Mouse (Mus musculus): ENCODE results near the gene Ttc9c. TPM values are rescaled to one million over a fixed set of nuclear protein-coding genes. Genes with fewer than 3 reads are reported as not detected.

Ttc9c gene
- polyA plus RNA-seq, 1 experiment: 23.1 TPM

- no peak for DNase-seq (ENCODE audit: low read depth)
Observed at GRCm38 (mm10) chr19:8830664-8831063, 11.5 kb upstream of the Ttc9c start.

DNA sequence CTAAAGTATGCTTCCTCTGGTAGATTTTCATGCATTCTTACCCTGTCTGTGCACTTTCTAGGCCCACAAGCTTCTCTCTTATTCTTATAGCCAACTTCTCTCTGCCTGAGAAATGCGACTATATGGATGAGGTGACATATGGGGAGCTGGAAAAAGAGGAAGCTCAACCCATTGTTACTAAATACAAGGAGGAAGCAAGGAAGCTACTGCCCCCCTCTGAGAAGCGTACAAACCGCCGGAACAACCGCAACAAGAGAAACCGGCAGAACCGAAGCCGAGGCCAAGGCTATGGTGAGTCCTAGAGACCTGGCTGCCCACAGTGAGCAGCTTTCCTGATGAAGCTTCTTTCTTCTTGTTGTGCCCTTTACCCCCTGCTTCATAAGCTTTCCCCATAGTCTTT lies 10.5 kb upstream of the Ttc9c start, which contains the start of gene AC129217.1:
Gene AC129217.1, plus strand, starts transcription at position 114 of the 400 bp plus-strand sequence.
- no peak for DNase-seq (ENCODE audit: low read depth)

DNA sequence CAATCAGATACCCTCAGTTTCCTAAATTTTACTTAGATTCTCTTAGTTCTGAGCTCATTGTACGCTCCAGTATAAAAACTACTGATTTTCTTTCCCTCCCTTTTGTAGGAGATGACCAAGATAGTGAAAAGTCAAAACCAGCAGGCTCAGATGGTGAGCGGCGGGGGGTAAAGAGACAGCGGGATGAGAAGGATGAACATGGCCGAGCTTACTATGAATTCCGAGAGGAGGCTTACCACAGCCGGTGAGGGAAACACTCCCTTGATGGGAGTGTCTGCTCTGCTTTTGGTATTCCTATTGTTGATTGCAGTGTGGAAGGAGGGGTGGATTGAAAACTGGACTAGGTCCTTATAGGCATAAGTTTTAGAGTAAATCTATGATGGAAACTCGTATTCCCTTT lies 3.6 kb upstream of the Ttc9c start:
- DNase-seq (ENCODE audit: low read depth): no peak

GRCm38 (mm10) chr19:8821146-8821545 lies 2.0 kb upstream of the Ttc9c start:
- DNase-seq (ENCODE audit: low read depth): no peak

DNA sequence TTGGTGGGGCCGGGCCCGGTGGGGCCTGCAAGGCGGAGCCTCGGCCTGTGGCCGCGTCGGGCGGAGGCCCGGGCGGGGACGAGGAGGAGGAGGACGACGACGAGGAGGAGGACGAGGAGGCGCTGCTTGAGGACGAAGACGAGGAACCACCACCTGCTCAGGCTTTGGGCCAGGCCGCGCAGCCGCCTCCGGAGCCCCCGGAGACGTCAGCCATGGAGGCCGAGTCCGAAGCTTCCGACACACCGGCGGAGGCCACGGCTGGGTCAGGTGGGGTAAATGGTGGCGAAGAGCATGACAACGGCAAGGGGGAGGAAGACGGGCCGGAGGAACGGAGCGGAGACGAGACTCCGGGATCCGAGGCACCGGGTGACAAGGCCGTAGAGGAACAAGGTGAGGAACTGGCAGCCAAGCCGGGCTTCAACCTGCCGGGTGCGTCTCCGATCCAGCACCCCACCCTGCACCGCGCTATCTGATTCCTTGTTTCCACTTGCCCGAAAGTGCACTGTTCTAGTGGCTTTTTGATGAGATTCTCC lies 1.4 kb upstream of the Ttc9c start:
- DNase-seq (ENCODE audit: low read depth): no peak

DNA sequence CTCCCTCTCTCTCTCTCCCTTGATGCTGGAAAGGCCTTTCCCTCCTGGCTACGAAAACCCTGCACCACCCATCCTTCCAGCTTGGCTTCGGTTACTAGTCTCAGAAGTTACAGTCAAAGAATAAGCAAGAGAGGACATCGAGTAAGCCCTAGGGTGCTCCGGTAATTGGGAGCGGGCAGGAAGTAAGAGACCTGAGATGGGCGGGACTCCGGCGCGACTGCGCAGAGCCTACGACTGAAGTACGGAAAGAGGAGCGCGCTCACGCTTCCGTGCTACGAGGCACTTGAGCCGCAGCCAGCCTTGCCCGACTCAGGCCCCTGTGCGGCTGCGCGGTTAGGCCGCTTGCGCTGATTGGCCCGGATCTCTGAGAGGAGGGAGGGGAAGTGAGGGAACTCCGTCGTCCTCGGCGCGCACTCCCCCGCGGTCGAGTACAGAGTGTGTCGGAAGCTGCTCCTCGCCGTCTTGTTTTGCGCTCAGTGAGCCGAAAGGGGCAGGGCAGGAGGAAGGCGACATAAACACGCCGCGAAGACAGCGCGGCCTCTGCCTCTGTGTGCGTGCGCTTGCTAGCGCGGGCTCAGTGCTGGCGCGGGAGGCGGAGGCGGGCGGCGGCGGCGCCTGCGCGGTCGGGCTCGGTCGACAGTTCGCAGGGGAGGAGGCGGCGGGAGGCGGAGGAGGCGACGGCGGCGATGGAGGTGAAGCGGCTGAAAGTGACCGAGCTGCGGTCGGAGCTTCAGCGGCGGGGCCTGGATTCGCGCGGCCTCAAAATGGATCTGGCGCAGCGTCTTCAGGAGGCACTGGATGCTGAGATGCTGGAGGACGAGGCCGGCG lies 677 bp upstream of the Ttc9c start, which contains the start of gene Hnrnpul2:
Gene Hnrnpul2, plus strand, starts transcription at position 415 of the 828 bp plus-strand sequence.
- no peak for DNase-seq (ENCODE audit: low read depth)

DNA sequence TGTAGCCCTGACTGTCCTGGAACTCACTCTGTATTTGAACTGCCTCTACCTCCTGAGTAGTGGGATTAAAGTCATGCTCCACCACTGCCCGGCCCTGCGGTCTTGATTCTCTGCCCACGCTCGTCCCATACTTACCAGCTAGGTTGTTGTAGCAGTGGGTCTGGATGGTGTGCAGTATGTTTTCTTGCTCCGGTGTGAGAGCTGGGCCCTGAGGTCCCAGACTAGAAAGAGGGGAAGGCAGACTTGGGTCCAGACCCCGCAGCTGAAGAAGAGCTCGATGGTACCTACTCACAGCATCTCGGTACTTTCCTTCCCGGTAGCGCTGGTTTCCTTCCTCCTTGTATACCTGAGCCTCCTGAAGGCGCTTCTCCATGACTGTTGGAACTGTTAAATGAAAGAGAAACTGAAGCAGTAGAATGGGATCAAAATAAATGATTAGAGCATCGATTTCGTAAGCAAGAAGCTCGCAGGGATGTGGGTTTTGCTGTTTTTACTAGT lies 783 bp downstream of the Ttc9c start:
- DNase-seq (ENCODE audit: low read depth): no peak

- no peak for DNase-seq (ENCODE audit: low read depth)
Observed at GRCm38 (mm10) chr19:8817001-8817400, 2.1 kb downstream of the Ttc9c start.

- DNase-seq (ENCODE audit: low read depth): no peak
Observed at GRCm38 (mm10) chr19:8815812-8816211, 3.3 kb downstream of the Ttc9c start.

- no peak for DNase-seq (ENCODE audit: low read depth)
Observed at GRCm38 (mm10) chr19:8806810-8807209, 12.3 kb downstream of the Ttc9c start.

- no peak for DNase-seq (ENCODE audit: low read depth)
Observed at GRCm38 (mm10) chr19:8803879-8804660, 15.1 kb downstream of the Ttc9c start.

GRCm38 (mm10) chr19:8803204-8803780 lies 15.8 kb downstream of the Ttc9c start:
- DNase-seq (ENCODE audit: low read depth): no peak

- peak; percentile 98 for DNase-seq (ENCODE audit: low read depth)
Observed at GRCm38 (mm10) chr19:8802130-8802821, 16.9 kb downstream of the Ttc9c start, which contains the start of gene Zbtb3. TSS of gene Zbtb3 (plus strand) at chr19:8802555.

DNA sequence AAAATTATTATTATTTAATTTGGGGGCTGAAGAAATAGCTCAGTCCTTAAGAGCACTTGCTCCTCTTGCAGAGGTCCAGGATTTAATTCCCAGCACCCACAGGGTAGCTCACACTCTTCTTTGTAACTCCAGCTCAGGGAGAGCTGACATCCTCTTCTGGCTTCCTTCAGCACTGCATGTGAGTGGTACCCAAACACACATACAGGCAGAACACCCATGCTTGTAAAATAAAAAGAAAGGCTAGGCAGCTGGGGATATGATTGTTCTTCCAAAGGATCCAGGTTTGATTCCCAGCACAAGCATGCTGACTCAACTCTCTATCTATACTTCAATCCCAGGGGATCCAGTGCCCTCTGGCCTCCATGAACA lies 20.2 kb downstream of the Ttc9c start:
- DNase-seq (ENCODE audit: low read depth): no peak

DNA sequence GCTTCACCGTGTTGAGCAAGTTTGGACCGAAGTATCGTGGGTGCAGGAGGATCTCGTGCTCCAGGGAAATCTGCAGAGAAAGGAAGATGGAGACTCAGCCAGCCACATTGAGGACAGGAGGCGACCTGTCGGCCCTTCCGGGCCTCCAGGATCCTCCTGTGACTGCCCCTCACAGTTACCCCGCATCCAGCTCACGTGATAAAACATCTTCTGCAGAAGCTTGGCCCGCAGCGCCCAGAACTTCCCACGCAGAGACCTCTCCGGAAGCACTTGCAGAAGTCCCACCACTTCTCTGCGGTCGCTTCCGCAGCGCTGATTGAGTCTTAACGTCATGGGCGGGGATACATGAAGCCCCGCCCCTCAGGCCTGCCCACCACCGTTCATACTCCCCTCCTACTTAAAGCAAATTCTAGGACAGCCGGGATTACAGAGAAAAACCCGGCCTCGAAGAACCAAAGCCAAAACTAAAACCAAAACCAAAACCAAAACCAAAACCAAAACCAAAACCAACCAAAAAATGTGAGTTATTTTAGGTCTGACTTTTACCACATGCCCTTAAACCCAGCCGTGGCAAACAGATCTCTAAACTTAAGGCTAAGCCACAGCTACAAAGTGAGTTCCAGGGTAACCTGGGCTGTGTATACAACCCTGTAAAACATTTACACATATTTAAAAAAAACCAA lies 20.7 kb downstream of the Ttc9c start, which contains the start of gene Polr2g:
Gene Polr2g, minus strand, starts transcription at position 314 of the 683 bp plus-strand sequence.
- peak; percentile 46 for DNase-seq (ENCODE audit: low read depth)

DNA sequence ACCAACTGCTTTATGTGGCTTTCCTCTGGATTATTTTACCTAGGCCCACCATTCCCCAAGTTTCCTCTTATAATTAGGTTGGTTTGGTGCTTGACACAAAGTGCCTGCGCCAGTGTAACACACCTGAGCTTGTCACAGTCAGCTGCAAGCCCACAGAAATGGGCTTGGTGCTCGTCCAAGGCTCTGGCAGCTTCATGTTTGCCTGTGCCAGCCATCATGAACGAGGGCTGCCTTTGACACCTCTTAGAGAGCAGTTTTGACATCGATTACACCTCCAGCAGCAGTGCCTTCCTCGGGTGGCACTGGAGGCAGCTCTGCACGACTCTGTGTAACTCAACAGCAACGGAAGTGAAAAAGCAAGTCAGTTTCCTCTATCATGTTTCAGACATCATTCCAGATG lies 29.0 kb downstream of the Ttc9c start:
- DNase-seq (ENCODE audit: low read depth): no peak

- no peak for DNase-seq (ENCODE audit: low read depth)
Observed at GRCm38 (mm10) chr19:8789171-8789570, 30.0 kb downstream of the Ttc9c start.

GRCm38 (mm10) chr19:8788521-8788920 lies 30.6 kb downstream of the Ttc9c start:
- no peak for DNase-seq (ENCODE audit: low read depth)

- DNase-seq (ENCODE audit: low read depth): peak; percentile 82
Observed at GRCm38 (mm10) chr19:8786008-8786781, 32.9 kb downstream of the Ttc9c start, which contains the start of gene Taf6l. TSS of gene Taf6l (minus strand) at chr19:8786417.

DNA sequence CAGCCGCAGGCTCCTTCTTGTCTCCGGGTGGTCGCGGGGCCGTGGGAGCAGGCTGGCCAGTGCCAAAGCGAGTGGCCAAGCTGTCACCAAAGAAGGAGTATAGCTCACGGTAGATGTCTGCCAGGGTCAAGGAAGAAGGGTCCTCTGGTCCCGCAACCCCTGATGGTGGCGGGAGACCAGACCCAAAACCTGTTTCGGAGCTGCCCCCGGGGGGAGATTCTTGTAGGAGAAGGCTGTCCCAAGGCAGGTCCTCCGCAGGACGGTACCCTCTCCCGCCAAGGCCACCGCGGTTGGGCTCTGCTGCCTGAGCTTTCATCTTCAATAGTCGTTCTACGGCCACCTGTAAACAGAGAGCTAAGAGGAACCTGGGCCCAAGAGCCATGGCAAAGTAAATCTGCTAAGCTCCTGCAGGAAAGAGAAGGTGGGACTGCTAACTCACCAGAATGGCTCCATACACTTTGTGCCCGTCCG lies 44.1 kb downstream of the Ttc9c start:
- DNase-seq (ENCODE audit: low read depth): no peak

Measured in gonadal fat pad, adult 2 months (tissue).